Mouse (Mus musculus) limb, embryonic 11.5 days (tissue): ENCODE measurements around the gene Sla2. TPM values are rescaled to one million over a fixed set of nuclear protein-coding genes. Genes with fewer than 3 reads are reported as not detected.
"Not testable (repeated sequence)": the region's sequence is repeated elsewhere in the genome, so short reads cannot be mapped to it uniquely, and the experiment has no call there.

Experiments used
- ATAC-seq: fragments of 200-750 bp; cut with Nextera tagmentation; 2 replicates; pipeline ENCODE4 v1.8.0; 2017; ENCODE audit warnings: low read depth; ENCODE audit not compliant: insufficient number of reproducible peaks, low FRiP score, low TSS enrichment
- DNase-seq: peaks from one replicate; pipeline ENCODE4 v3.0.0-alpha.2; 2015; ENCODE audit warnings: low spot score
- H3K27ac ChIP-seq: fragments of 300-500 bp; sonication (generic); replicated peaks from 2 replicates; pipeline ENCODE4 v1.5.1; 2014; ENCODE audit warnings: low read depth, mild to moderate bottlenecking, low read length
- H3K27me3 ChIP-seq: fragments of 300-500 bp; sonication (generic); 2 replicates; pipeline ENCODE4 v1.6.1; 2014; ENCODE audit warnings: mild to moderate bottlenecking, low read length, mixed read lengths; ENCODE audit not compliant: control insufficient read depth, insufficient read depth
- H3K36me3 ChIP-seq: fragments of 300-500 bp; sonication (generic); 2 replicates; pipeline ENCODE4 v1.6.1; 2014; ENCODE audit warnings: mild to moderate bottlenecking, low read length, moderate library complexity, mixed read lengths; ENCODE audit not compliant: control insufficient read depth, insufficient read depth
- H3K4me1 ChIP-seq: fragments of 300-500 bp; sonication (generic); 2 replicates; pipeline ENCODE4 v1.6.1; 2014; ENCODE audit warnings: low read length, mixed read lengths; ENCODE audit not compliant: control insufficient read depth, insufficient read depth
- H3K4me2 ChIP-seq: fragments of 300-500 bp; sonication (generic); 2 replicates; pipeline ENCODE4 v1.6.1; 2014; ENCODE audit warnings: low read depth, mild to moderate bottlenecking, moderate library complexity; ENCODE audit not compliant: severe bottlenecking
- H3K4me3 ChIP-seq: fragments of 300-500 bp; sonication (generic); 2 replicates; pipeline ENCODE4 v1.5.1; 2014; ENCODE audit warnings: low read depth, low read length
- H3K9ac ChIP-seq: fragments of 300-500 bp; sonication (generic); 2 replicates; pipeline ENCODE4 v1.6.1; 2014; ENCODE audit warnings: mild to moderate bottlenecking, low read length
- H3K9me3 ChIP-seq: fragments of 300-500 bp; sonication (generic); 2 replicates; pipeline ENCODE4 v1.6.1; 2016; ENCODE audit warnings: low read length; ENCODE audit not compliant: control insufficient read depth
- WGBS: fragments of 180-500 bp; shearing (Covaris S2); extraction: QIAGEN DNeasy Blood & Tissue Kit; methylation state at CpG from one replicate; pipeline ENCODE4 v1.1.7; 2014; 5-methylcytosine and 5-hydroxymethylcytosine counted together
- polyA plus RNA-seq: library from polyadenylated mRNA; unstranded; fragments of >200 nt; fragmentation: Nextera tagmentation; extraction: Ambion mirVana; gene quantifications from 2 replicates; pipeline ENCODE4 v1.2.1, GENCODE M21; 2014

Gene Sla2
- polyA plus RNA-seq, 1 experiment from 2014 or later = 0.52 TPM

DNA sequence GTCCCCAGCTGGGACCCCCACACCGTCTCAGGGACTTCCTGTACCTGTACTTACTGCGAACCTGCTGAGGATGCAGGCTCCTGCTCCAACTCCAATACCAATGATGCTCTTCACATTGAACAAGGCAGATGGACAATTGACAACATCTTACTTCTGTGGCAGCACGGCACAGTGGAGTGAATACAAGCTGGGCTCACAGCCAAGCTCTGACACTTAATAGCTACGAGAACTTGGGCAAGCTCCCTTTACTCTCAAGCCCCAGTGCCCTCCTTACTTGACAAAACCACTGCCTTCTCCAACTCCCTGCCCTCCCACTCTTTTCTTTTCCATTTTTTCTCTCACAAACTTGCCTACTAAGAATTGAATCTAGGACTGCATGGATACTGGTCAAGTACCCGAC is 26.2 kb upstream of the Sla2 start:
- Histone ChIP-seq H3K9ac (no peak overlapping the region), H3K27ac (no peak overlapping the region), H3K9me3 (no peaks in the 10 kb centered on the region), H3K4me3 (no peak overlapping the region), H3K4me1 (no peaks in the 10 kb centered on the region), H3K4me2 (no peak overlapping the region), H3K36me3 (no peaks in the 10 kb centered on the region), H3K27me3 (no peaks in the 10 kb centered on the region)
- ATAC-seq (no peak), DNase-seq (no peak)
- 78% methylated on average over 5 of the region's 5 CpGs for WGBS

- not testable (repeated sequence) for H3K9ac ChIP-seq, DNase-seq, H3K4me3 ChIP-seq, H3K4me1 ChIP-seq, H3K27ac ChIP-seq, H3K4me2 ChIP-seq, ATAC-seq, H3K36me3 ChIP-seq, H3K27me3 ChIP-seq, H3K9me3 ChIP-seq
- WGBS = 21% methylated on average over 4 of the region's 4 CpGs
Observed at GRCm38 (mm10) chr2:156905931-156906330, 18.9 kb upstream of the Sla2 start.

- H3K27ac ChIP-seq = no peak overlapping the region
- WGBS = 14% methylated on average over 6 of the region's 6 CpGs
- no peaks in the 10 kb centered on the region for H3K9me3 ChIP-seq
- DNase-seq (peak; percentile 78), ATAC-seq (no peak)
- no peak overlapping the region for H3K9ac ChIP-seq
- H3K4me1 ChIP-seq = no peaks in the 10 kb centered on the region
- no peaks in the 10 kb centered on the region for H3K36me3 ChIP-seq
- H3K27me3 ChIP-seq = no peaks in the 10 kb centered on the region
- no peak overlapping the region for H3K4me3 ChIP-seq
- H3K4me2 ChIP-seq = no peak overlapping the region
Observed at GRCm38 (mm10) chr2:156904976-156905717, 18.2 kb upstream of the Sla2 start.

DNA sequence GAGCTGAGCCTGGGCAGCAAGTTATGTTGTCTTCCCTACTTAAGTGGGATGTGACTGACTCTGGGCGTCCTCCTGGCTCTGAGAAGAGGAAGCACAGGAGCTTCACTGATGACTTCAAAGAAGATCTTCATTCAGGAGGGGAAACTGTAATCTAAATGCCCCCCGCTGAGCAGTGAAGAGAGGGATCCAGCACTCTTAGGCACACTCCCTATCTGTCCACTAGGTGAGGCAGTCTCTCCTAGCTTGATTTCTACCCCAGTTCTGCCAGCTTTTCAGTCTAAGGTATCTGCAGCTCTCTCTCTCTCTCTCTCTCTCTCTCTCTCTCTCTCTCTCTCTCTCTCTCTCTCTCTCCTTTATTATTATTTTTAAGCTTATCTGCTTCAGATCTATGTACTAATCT is 16.4 kb upstream of the Sla2 start:
- no peak overlapping the region for H3K4me2 ChIP-seq
- no peaks in the 10 kb centered on the region for H3K36me3 ChIP-seq
- no peak for DNase-seq
- no peaks in the 10 kb centered on the region for H3K27me3 ChIP-seq
- no peak overlapping the region for H3K27ac ChIP-seq
- WGBS = 23% methylated on average over 2 of the region's 2 CpGs
- no peak overlapping the region for H3K4me3 ChIP-seq
- no peak for ATAC-seq
- H3K9ac ChIP-seq = no peak overlapping the region
- H3K9me3 ChIP-seq = no peaks in the 10 kb centered on the region
- no peaks in the 10 kb centered on the region for H3K4me1 ChIP-seq

DNA sequence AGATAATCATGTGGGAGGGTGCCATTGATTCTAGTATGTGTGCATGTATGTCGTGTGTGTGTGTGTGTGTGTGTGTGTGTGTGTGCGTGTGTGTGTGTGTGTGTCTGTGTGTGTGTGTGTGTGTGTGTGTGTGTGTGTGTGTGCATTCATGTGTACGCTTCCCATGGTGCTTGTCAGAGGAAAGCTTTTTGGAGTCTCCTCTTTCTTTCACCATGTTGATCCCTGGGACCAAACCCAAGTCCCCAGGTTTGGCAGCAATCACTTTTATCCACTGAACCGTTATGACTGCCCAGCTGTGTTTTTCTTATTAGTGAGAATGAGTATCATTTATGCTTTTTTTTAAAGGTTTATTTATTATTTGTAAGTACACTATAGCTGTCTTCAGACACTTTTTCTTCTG is 15.4 kb upstream of the Sla2 start:
- not testable (repeated sequence) for H3K9ac ChIP-seq, ATAC-seq, H3K9me3 ChIP-seq, H3K27me3 ChIP-seq, H3K4me2 ChIP-seq, H3K4me1 ChIP-seq, H3K36me3 ChIP-seq, DNase-seq, H3K27ac ChIP-seq, H3K4me3 ChIP-seq
- 83% methylated on average over 4 of the region's 4 CpGs for WGBS

DNA sequence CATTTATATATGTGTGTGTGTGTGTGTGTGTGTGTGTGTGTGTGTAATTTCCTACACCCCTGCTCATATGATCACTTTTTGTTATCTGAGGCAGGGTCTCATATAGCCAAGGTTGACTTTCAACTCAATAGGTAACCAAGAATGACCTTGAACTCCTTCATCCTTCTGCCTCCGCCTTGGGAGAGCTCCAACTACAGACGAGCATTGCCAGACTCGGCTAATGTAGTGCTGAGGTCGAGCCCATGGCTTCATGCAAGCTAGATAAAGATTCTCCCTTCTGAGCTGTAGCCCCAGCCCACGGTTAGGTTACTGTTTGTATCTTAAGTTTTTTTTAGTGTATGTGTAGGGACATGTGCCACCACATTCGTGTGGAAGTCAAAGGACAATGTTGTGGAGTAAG is 14.9 kb upstream of the Sla2 start:
- Histone ChIP-seq H3K9ac (no peak overlapping the region), H3K4me2 (no peak overlapping the region), H3K27ac (no peak overlapping the region), H3K27me3 (no peaks in the 10 kb centered on the region), H3K4me1 (no peaks in the 10 kb centered on the region), H3K4me3 (no peak overlapping the region), H3K36me3 (no peaks in the 10 kb centered on the region), H3K9me3 (no peaks in the 10 kb centered on the region)
- WGBS = 82% methylated on average over 6 of the region's 6 CpGs
- ATAC-seq (no peak), DNase-seq (no peak)

- no peak overlapping the region for H3K4me2 ChIP-seq
- DNase-seq (no peak), ATAC-seq (no peak)
- H3K27me3 ChIP-seq = no peaks in the 10 kb centered on the region
- 70% methylated on average over 2 of the region's 2 CpGs for WGBS
- H3K27ac ChIP-seq = no peak overlapping the region
- H3K4me3 ChIP-seq = no peak overlapping the region
- no peak overlapping the region for H3K9ac ChIP-seq
- no peaks in the 10 kb centered on the region for H3K4me1 ChIP-seq
- no peaks in the 10 kb centered on the region for H3K36me3 ChIP-seq
- no peaks in the 10 kb centered on the region for H3K9me3 ChIP-seq
Observed at GRCm38 (mm10) chr2:156901344-156901743, 14.4 kb upstream of the Sla2 start.

GRCm38 (mm10) chr2:156899184-156899583 is 12.2 kb upstream of the Sla2 start:
- ATAC-seq = no peak
- Histone ChIP-seq H3K4me2 (no peak overlapping the region), H3K27me3 (no peaks in the 10 kb centered on the region), H3K4me1 (no peaks in the 10 kb centered on the region), H3K9ac (no peak overlapping the region), H3K36me3 (no peaks in the 10 kb centered on the region), H3K4me3 (no peak overlapping the region), H3K27ac (no peak overlapping the region), H3K9me3 (no peaks in the 10 kb centered on the region)
- no peak for DNase-seq
- 76% methylated on average over 4 of the region's 4 CpGs for WGBS

DNA sequence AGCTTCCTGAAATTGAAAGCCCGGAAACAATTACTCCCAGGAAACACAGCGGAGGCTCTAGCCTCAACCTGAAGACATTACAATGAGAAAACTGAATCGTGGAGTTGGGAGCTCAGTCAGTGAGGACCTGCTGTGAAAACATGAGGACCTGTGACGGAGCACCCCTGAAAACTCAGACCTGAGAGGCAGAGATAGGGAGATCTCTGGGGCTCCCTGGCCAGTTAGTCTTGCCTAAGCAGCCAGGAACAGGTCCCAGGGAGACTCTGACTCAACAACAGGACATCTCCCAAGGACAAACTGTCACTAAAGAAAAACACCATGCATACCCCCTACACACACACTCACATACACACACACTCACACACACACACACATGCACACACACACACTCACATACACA is 11.4 kb upstream of the Sla2 start:
- Histone ChIP-seq H3K9ac (no peak overlapping the region), H3K4me2 (no peak overlapping the region), H3K36me3 (no peaks in the 10 kb centered on the region), H3K4me1 (no peaks in the 10 kb centered on the region), H3K9me3 (no peaks in the 10 kb centered on the region), H3K27ac (no peak overlapping the region), H3K27me3 (no peaks in the 10 kb centered on the region), H3K4me3 (no peak overlapping the region)
- ATAC-seq (no peak), DNase-seq (no peak)
- WGBS = 82% methylated on average over 4 of the region's 4 CpGs
